Mouse (Mus musculus): ENCODE measurements around the gene Nubpl. TPM values are rescaled to one million over a fixed set of nuclear protein-coding genes. Genes with fewer than 3 reads are reported as not detected.

The Nubpl gene
- total and polyA plus RNA-seq, 2 experiments from 2014 or later = 3.6 to 6.9 TPM

- WGBS = 94% methylated on average over 4 of the region's 4 CpGs
- Histone ChIP-seq H3K9ac (replicated peaks; ENCODE audit: low read length, poor library complexity, severe bottlenecking) (no peak overlapping the region), H3K4me3 (ENCODE audit: low read depth, low read length) (no peak overlapping the region), H3K9me3 (ENCODE audit: low read length) (no peaks in the 10 kb centered on the region), H3K27me3 (ENCODE audit: insufficient read depth, low read length) (no peaks in the 10 kb centered on the region), H3K4me2 (ENCODE audit: low read depth, low read length, poor library complexity, severe bottlenecking) (no peak overlapping the region), H3K27ac (ENCODE audit: low read depth, low read length) (no peak overlapping the region), H3K4me1 (ENCODE audit: insufficient read depth, low read length) (no peaks in the 10 kb centered on the region), H3K36me3 (ENCODE audit: insufficient read depth, low read length) (no peaks in the 10 kb centered on the region)
- no peak for TF ChIP-seq CTCF (IDR thresholded peaks at IDR 0.05)
- no peak for ATAC-seq (ENCODE audit: low FRiP score)
- no peak for DNase-seq (ENCODE audit: low spot score)
Measured at GRCm38 (mm10) chr12:52154906-52155305, 57.4 kb downstream of the Nubpl start.

- Histone ChIP-seq H3K36me3 (ENCODE audit: insufficient read depth, low read length) (no peaks in the 10 kb centered on the region), H3K27me3 (ENCODE audit: insufficient read depth, low read length) (no peaks in the 10 kb centered on the region), H3K4me1 (ENCODE audit: insufficient read depth, low read length) (no peaks in the 10 kb centered on the region), H3K27ac (ENCODE audit: low read depth, low read length) (no peak overlapping the region), H3K9ac (replicated peaks; ENCODE audit: low read length, poor library complexity, severe bottlenecking) (no peak overlapping the region), H3K9me3 (ENCODE audit: low read length) (0 out of 2 replicates have a peak, but pooled peaks cover 7% of the 10 kb centered on the region), H3K4me3 (ENCODE audit: low read depth, low read length) (no peak overlapping the region), H3K4me2 (ENCODE audit: low read depth, low read length, poor library complexity, severe bottlenecking) (no peak overlapping the region)
- no peak for DNase-seq (ENCODE audit: low spot score)
- ATAC-seq (ENCODE audit: low FRiP score) = no peak
- TF ChIP-seq CTCF (IDR thresholded peaks at IDR 0.05) = no peak
Measured at GRCm38 (mm10) chr12:52164414-52164813, 66.9 kb downstream of the Nubpl start.

- Histone ChIP-seq H3K27ac (ENCODE audit: low read depth, low read length) (peak overlapping the region; percentile 13; the same call in 1 of the 2 replicates), H3K4me3 (ENCODE audit: low read depth, low read length) (no peak overlapping the region), H3K4me1 (ENCODE audit: insufficient read depth, low read length) (peaks cover 6% of the 10 kb centered on the region; the same call in 1 of the 2 replicates), H3K9ac (replicated peaks; ENCODE audit: low read length, poor library complexity, severe bottlenecking) (no peak overlapping the region), H3K4me2 (ENCODE audit: low read depth, low read length, poor library complexity, severe bottlenecking) (no peak overlapping the region), H3K36me3 (ENCODE audit: insufficient read depth, low read length) (no peaks in the 10 kb centered on the region), H3K27me3 (ENCODE audit: insufficient read depth, low read length) (no peaks in the 10 kb centered on the region), H3K9me3 (ENCODE audit: low read length) (no peaks in the 10 kb centered on the region)
- ATAC-seq (ENCODE audit: low FRiP score) = no peak
- WGBS = 17% methylated on average over 1 of the region's 1 CpGs
- DNase-seq (ENCODE audit: low spot score) = no peak
- no peak for TF ChIP-seq CTCF (IDR thresholded peaks at IDR 0.05)
Measured at GRCm38 (mm10) chr12:52186205-52186793, 88.8 kb downstream of the Nubpl start.

- H3K9ac ChIP-seq (replicated peaks; ENCODE audit: low read length, poor library complexity, severe bottlenecking) = no peak overlapping the region
- H3K4me3 ChIP-seq (ENCODE audit: low read depth, low read length) = no peak overlapping the region
- ATAC-seq (ENCODE audit: low FRiP score) = no peak
- no peak for TF ChIP-seq CTCF (IDR thresholded peaks at IDR 0.05)
- H3K4me1 ChIP-seq (ENCODE audit: insufficient read depth, low read length) = peaks cover 6% of the 10 kb centered on the region; the same call in 1 of the 2 replicates
- no peaks in the 10 kb centered on the region for H3K27me3 ChIP-seq (ENCODE audit: insufficient read depth, low read length)
- H3K27ac ChIP-seq (ENCODE audit: low read depth, low read length) = peak overlapping the region; percentile 43; the same call in 1 of the 2 replicates
- H3K36me3 ChIP-seq (ENCODE audit: insufficient read depth, low read length) = no peaks in the 10 kb centered on the region
- no peaks in the 10 kb centered on the region for H3K9me3 ChIP-seq (ENCODE audit: low read length)
- 11% methylated on average over 5 of the region's 5 CpGs for WGBS
- DNase-seq (ENCODE audit: low spot score) = peak; percentile 78
- no peak overlapping the region for H3K4me2 ChIP-seq (ENCODE audit: low read depth, low read length, poor library complexity, severe bottlenecking)
Measured at GRCm38 (mm10) chr12:52186963-52187590, 89.5 kb downstream of the Nubpl start.

GRCm38 (mm10) chr12:52198471-52198870, 100.9 kb downstream of the Nubpl start:
- 89% methylated on average over 4 of the region's 4 CpGs for WGBS
- Histone ChIP-seq H3K9ac (replicated peaks; ENCODE audit: low read length, poor library complexity, severe bottlenecking) (no peak overlapping the region), H3K4me1 (ENCODE audit: insufficient read depth, low read length) (no peaks in the 10 kb centered on the region)

GRCm38 (mm10) chr12:52209121-52209610, 111.6 kb downstream of the Nubpl start:
- Histone ChIP-seq H3K36me3 (ENCODE audit: insufficient read depth, low read length) (no peaks in the 10 kb centered on the region), H3K4me2 (ENCODE audit: low read depth, low read length, poor library complexity, severe bottlenecking) (no peak overlapping the region), H3K9me3 (ENCODE audit: low read length) (no peaks in the 10 kb centered on the region), H3K27me3 (ENCODE audit: insufficient read depth, low read length) (no peaks in the 10 kb centered on the region), H3K4me1 (ENCODE audit: insufficient read depth, low read length) (no peaks in the 10 kb centered on the region), H3K9ac (replicated peaks; ENCODE audit: low read length, poor library complexity, severe bottlenecking) (no peak overlapping the region), H3K27ac (ENCODE audit: low read depth, low read length) (peak overlapping the region; percentile 57), H3K4me3 (ENCODE audit: low read depth, low read length) (no peak overlapping the region)
- 69% methylated on average over 3 of the region's 3 CpGs for WGBS
- ATAC-seq (ENCODE audit: low FRiP score) = no peak
- peak; percentile 23 for DNase-seq (ENCODE audit: low spot score)
- no peak for TF ChIP-seq CTCF (IDR thresholded peaks at IDR 0.05)

More at GRCm38 (mm10) chr12:52198471-52198870, 100.9 kb downstream of the Nubpl start:
- Histone ChIP-seq H3K9me3 (ENCODE audit: low read length) (no peaks in the 10 kb centered on the region), H3K4me2 (ENCODE audit: low read depth, low read length, poor library complexity, severe bottlenecking) (no peak overlapping the region), H3K4me3 (ENCODE audit: low read depth, low read length) (no peak overlapping the region), H3K36me3 (ENCODE audit: insufficient read depth, low read length) (no peaks in the 10 kb centered on the region), H3K27me3 (ENCODE audit: insufficient read depth, low read length) (no peaks in the 10 kb centered on the region), H3K27ac (ENCODE audit: low read depth, low read length) (no peak overlapping the region)
- TF ChIP-seq CTCF (IDR thresholded peaks at IDR 0.05) = no peak
- DNase-seq (ENCODE audit: low spot score) (no peak), ATAC-seq (ENCODE audit: low FRiP score) (no peak)
